Mouse (Mus musculus): ENCODE data around the gene Rab34.

GRCm38 (mm10) chr11:78167257-78167959 is 20.8 kb upstream of the Rab34 start:
- no peak for TF ChIP-seq TCF12 (IDR thresholded peaks at IDR 0.05; ENCODE audit: insufficient read depth, poor library complexity, severe bottlenecking)
- TF ChIP-seq POLR2A (IDR thresholded peaks at IDR 0.05; ENCODE audit: insufficient read length, low read depth) = no peak
- peak in 1 of 3 experiments; percentile 39 for TF ChIP-seq MYOD1 (IDR thresholded peaks at IDR 0.05; ENCODE audit: control insufficient read depth in 1 of 3, insufficient read length in 2 of 3, low read depth in 2 of 3)
- TF ChIP-seq E2F4 (IDR thresholded peaks at IDR 0.05; ENCODE audit: insufficient read depth) = no peak
- TF ChIP-seq POLR2AphosphoS2 (IDR thresholded peaks at IDR 0.05; ENCODE audit: insufficient read length, low read depth) = no peak
- TF ChIP-seq USF1 (IDR thresholded peaks at IDR 0.05; ENCODE audit: low read depth) = no peak
- TF ChIP-seq REST (IDR thresholded peaks at IDR 0.05; ENCODE audit: insufficient read depth, insufficient read length) = no peak
- no peak for TF ChIP-seq CEBPB (IDR thresholded peaks at IDR 0.05; ENCODE audit: insufficient read depth, poor library complexity, severe bottlenecking)
- no peak for TF ChIP-seq MAX (IDR thresholded peaks at IDR 0.05; ENCODE audit: low read depth)
- no peak for TF ChIP-seq SRF (IDR thresholded peaks at IDR 0.05; ENCODE audit: control insufficient read depth, insufficient read length, low read depth)
- peak in 1 of 3 experiments; percentile 35 for TF ChIP-seq MYOG (IDR thresholded peaks at IDR 0.05; ENCODE audit: control insufficient read depth in 1 of 3, insufficient read depth in 1 of 3, insufficient read length in 2 of 3, low read depth in 2 of 3)
- TF ChIP-seq TCF3 (IDR thresholded peaks at IDR 0.05; ENCODE audit: insufficient read length, low read depth) = no peak

Measured in myocyte (in vitro differentiated cells).